Mouse (Mus musculus) A20 (cell line): ENCODE measurements around the gene Gm20696.

Source experiments
- DNase-seq: peaks from one replicate; pipeline ENCODE4 v3.0.0-alpha.2; 2011; ENCODE audit warnings: low read depth, low spot score

Gene Gm20696

DNA sequence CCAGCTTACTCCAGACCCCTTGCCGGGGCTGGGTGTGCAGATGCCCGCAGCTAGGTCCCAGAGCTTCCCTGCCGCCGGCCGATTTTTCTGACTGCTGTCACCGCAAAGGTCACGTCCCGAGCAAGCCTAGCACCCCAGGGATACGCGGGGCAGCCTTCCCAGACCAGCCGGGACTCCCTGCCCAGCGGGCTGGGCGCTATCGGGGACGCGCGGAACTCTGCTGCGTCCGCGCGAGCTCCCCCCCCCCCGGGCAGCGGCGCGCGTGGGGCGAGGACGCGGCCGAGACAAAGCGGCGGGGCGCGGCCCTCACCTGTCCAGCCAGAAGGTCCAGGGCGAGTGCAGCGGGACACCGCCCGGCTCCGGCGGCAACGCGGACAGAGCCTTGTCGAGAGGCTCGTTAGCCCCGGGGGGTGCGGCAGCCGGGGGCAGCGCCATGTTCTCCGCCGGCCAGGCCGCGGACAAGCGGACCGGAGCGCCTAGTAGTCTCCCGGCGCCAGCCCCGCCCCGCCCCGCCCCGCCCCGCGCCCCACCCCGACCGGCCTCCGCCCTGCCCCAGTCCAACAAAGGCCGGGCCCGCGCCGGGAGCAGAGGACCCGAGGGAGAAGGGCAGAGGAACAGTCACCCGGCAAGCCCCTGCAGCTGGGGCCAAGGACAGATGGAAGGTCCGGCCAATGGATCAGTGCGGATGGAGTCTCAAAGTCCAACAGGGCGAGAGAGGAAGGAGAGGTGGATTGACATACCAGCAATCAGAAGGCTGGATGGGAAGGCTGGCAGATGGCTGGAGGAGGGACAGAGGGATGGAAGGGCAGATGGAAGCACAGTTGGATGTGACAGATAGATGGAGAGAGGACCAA is at the start of gene Gm20696, which contains the start of gene Eif4e3:
Gene Gm20696, minus strand, starts transcription at position 480 of the 854 bp plus-strand sequence.
Gene Eif4e3, minus strand, starts transcription at position 454 of the 854 bp plus-strand sequence.
- peak; percentile 44 for DNase-seq

DNA sequence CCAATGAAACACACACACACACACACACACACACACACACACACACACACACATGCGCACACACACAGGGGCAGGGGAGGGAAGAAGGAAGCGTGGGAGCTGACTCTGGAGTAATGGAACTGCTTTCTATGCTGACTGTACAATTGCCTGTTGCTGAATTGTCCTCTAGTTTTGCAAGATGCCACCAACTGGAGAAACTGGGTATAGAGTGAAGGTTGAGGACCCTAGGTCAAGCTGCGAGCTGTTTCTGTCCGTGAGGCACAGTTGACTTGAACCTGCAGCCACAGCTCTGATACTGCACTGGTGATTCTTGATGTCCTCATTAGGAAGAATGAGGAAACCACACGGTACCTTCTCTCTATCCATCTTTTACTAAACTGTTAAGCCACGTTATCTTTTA is 49.3 kb upstream of the Gm20696 start:
- DNase-seq, result peak; percentile 14

DNA sequence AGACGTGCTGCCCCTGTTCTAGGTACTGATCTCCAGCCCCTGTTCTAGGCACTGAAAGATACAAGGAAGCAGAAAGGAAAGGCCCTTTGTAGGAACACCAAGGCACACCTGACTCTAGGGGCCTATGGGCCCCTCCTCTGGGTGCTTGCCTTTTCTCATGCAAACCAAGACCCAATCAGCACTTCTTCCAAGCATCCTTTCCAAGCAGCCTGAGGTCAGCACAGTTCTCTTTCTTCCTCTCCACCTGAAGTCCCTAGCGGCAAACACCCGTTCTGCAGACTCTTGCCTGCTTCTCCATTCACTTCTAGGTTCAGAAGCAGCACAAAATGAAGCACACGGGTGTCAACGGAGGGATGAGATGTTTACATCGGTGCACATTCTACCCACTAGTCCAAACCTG is 48.6 kb upstream of the Gm20696 start:
- no peak for DNase-seq

DNA sequence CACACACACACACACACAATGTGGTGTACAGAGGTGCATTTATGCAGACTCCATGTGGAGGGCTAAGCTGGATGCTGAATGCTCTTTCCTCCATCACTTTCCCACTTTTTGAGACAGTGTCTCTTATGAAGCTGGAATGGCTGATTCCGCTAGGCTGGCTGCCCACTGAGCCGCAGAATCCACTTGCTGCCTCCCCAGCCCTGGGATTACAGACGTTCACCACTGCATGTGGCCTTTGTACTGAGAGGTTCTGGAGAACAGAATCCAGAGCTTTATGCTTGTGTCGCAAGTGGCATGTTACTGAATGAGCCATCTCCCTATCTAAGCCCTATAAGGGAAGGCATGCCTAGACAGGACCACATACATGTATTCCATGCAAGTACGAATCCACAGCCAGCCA is 46.7 kb upstream of the Gm20696 start:
- no peak for DNase-seq

DNA sequence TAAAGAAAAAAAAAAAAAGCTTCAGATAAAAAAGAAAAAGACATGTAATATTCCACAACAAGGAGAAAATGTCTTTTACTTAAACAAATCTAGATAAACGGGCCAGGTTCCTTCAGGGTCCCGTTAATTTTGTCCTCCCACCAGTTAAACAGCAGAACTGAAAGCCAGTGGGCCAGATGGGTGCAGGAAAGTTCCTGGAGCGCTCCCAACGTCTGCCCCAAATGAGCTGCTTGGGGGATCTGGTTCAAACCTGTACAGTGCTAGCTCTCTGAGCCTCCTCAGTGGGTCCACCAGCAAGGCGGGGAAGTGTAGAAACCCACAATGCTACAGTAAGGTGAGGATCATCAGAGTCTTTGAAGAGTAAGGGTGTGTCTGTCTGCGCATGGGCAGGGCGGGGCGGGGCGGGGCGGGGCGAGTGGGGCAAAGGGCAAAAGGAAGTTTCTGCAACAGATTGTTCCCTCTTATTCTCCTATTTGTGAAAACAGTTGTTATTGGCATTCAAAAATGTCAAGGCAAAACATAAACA is 45.0 kb upstream of the Gm20696 start:
- DNase-seq, result no peak

DNA sequence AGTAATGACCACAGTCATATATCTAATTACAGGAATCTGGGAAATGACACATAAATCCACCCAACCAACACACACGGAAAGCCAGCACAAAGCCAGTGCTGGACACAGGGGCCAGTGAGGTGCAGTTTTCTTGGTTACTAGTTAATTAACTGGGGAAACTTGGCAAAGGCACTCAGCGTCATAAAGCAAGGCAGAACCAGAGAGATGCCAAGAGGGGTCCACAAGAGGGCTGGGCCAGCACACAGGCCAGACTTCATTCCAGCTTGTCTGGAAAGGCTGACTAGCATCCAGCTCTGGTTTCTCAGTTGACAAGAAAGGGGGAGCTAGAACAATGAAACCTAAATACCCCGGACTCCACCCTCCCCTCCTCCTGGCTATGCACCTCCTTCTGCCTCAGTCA is 33.9 kb upstream of the Gm20696 start:
- DNase-seq, result no peak

DNA sequence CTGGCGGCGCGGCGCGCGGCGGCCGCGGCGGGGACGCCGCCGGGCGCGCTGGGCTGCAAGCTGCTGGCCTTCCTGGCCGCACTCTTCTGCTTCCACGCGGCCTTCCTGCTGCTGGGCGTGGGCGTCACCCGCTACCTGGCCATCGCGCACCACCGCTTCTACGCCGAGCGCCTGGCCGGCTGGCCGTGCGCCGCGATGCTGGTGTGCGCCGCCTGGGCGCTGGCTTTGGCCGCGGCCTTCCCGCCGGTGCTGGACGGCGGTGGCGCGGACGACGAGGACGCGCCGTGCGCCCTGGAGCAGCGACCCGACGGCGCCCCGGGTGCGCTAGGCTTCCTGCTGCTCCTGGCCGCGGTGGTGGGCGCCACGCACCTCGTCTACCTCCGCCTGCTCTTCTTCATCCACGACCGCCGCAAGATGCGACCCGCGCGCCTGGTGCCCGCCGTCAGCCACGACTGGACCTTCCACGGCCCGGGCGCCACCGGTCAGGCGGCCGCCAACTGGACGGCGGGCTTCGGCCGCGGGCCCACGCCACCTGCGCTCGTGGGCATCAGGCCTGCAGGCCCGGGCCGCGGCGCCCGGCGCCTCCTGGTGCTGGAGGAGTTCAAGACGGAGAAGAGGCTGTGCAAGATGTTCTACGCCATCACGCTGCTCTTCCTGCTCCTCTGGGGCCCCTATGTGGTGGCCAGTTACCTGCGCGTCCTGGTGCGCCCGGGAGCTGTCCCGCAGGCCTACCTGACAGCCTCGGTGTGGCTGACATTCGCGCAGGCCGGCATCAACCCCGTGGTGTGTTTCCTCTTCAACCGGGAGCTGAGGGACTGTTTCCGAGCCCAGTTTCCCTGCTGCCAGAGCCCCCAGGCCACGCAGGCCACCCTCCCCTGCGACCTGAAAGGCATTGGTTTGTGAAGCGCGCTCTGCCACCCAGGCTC is 26.6 kb upstream of the Gm20696 start:
- DNase-seq, result no peak

DNA sequence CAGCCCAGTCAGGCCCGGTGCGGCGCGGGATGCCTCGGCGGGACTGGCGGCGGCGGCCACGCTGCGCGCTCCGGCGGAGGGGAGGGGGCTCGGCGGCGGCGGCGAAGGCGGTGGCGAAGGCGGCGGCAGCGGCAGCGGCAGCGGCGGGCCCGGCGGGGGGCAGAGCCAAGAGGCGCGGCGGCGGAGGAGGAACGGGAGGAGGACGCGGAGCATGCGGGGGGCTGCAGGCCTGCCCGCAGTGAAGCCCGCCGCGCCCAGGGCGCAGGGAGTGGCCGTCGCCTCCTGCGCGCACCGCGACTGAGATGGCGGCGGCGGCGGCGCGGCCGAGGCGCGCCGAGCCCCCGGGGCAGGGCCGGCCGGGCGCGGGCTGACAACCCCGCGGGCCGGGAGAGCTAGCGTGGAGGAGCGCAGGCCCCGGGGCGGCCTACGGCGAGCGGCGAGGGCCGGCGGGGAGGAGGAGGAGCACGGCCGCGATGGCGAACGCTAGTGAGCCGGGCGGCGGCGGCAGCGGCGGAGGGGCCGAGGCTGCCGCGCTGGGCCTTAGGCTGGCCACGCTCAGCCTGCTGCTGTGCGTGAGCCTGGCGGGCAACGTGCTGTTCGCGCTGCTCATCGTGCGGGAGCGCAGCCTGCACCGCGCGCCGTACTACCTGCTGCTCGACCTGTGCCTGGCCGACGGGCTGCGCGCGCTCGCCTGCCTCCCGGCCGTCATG is 25.8 kb upstream of the Gm20696 start, which contains the start of gene Gpr27:
Gene Gpr27, plus strand, starts transcription at position 474 of the 710 bp plus-strand sequence.
- DNase-seq, result no peak

DNA sequence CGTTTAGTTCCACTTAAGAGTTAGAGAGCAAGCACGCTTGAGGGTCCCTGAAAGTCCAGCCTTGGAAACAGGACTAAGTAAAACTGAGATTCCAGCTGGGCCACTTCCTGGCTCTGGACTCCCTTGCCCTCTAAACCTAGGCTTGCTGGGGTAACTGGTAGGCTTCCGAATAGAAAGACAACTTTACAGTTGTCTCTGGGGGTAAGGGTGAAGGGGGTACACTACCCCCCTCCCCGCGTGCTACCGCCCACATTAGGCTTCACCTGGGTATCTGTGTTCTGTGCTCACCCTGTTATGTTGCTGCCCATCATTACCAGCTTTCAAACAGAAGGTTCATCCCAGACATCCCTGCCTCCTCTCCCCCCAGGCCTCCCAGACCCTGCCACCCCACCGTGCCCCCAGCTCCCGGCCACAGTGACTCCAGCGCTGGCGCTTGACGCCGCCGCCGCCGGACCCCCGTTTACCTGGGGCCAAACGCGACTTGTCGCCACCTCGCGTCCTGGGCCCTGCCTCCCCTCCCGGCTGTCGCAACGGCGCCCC is 25.1 kb upstream of the Gm20696 start:
- no peak for DNase-seq

DNA sequence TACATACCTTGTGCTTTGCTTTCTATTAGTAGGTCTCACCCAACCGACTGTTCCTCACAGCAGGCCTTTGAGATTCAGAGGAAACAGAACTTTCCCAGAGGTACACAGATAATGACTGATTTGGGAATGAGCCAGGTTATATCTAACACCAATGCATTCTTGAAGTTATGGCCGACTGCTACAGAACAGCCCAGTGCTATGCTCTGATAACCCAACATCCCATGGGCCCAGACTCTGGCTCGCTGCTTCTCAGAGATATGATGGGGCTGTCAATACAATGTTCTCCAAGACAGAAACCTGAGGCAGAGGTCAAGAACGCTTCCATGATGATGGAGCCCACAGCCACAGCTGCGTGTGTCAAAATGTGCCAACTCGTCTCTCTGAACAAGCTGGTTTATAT is 21.9 kb upstream of the Gm20696 start:
- no peak for DNase-seq

DNA sequence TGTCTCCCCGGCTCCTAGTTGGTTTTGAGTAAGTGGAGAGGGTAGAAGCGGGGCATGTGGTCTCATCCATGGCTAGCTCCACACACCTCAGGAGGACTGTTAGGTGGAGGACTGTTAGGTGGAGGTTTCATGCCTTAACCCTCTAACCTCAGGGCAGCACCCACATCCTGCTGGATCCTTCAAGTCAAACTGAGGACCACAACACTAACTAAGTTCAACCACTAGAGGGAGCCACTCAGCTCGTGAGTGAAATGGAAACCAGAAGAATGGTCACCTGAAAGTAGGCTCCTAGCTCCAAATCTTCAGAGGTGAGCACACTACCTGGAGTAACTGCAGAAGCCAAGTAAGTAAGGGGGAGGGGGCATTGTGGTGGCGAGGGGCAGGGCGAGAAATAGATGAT is 18.3 kb upstream of the Gm20696 start:
- peak; percentile 70 for DNase-seq

DNA sequence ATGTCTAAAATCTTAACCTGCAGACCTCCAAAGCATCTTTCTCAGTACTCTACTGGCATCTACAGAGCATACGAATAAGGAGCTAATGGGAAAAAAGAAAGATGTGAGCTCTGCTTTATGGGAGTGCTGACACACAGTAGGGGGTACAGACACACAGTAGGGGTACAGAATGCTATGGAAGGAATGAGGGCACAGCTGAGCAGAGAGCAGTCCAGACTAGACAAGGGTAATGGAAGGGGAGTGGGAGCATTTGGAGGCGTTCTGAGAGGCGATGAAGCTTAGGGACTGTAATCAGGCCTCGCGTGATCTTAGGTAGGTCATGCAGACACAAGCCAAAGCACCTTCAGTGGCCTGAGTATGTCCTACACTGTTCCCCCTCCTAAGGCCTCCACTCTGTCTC is 17.4 kb upstream of the Gm20696 start:
- DNase-seq, result no peak

DNA sequence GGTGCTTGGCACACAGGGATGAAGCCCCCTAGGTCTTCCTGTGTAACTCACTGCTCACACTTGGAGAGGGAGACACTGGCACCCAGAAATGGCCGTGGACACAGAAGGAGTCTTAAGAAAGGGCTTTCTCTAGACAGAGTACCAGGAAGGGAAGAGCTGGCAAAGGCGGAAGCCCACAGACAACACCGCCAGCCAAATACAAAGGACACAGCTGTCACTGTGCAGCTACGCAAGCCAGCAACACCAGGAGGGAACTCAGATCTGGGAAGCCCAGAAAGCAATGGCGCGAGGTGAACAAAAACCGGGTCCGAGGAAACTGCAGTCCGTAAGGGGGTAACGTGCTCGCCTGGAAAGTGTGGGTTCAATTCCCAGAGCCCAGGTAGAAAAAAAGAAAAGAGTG is 11.5 kb upstream of the Gm20696 start:
- DNase-seq, result no peak

DNA sequence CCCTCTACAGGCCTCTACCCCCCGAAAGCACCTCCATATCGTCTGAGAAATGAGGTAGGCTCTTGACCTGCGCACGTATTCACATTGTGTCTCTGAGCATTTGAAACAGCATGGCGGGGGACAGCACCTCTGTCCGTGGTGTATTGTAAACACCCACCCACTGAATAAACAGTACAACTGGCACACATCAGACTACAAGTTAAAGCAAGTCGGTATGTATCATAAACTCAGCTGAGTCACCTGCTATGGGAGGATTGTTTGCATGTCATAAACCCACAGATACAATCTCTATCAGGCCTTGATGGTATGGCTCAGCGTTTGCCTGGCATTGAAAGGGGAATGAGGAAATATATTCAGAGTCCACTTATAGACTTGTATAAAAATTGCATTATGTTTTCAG is 10.7 kb upstream of the Gm20696 start:
- DNase-seq, result no peak

DNA sequence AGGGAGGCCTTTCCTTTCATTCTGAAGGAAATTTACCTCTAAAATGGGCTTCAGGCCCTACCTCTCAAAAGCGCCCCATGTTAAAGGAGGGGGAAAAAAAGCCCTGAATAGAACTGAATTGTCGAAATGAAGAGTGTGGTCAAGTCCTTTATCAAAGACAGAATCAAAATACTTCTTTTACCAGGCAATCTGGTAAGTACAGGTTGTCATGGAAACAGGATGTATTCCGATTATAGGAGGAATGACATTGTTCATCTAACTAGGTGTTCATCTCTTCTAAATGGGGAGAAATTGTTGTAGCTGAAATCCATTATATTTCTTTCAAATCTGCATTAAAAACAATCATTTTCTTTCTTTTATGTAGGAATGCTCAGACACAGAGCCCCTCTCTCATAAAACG is 7.9 kb upstream of the Gm20696 start:
- DNase-seq, result no peak

DNA sequence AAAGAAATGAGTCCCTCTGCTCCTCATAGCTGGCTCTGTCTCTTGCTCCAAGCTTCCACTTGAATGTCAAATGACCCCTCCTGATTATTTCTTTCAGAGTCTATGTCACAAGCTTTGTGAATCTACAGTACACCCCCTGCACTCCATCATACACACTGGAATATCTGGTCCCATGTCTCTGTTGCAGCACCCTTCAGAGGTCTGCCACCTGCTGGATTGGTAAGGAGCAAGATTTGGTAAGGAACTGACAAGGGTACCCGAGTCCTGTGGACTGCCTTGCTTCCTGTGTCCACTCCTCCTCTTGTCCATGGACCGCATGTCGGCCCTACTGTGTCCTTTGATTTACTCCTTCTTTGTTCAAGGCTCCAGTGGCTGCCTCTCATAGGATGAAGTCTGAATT is 5.2 kb upstream of the Gm20696 start:
- DNase-seq, result no peak

DNA sequence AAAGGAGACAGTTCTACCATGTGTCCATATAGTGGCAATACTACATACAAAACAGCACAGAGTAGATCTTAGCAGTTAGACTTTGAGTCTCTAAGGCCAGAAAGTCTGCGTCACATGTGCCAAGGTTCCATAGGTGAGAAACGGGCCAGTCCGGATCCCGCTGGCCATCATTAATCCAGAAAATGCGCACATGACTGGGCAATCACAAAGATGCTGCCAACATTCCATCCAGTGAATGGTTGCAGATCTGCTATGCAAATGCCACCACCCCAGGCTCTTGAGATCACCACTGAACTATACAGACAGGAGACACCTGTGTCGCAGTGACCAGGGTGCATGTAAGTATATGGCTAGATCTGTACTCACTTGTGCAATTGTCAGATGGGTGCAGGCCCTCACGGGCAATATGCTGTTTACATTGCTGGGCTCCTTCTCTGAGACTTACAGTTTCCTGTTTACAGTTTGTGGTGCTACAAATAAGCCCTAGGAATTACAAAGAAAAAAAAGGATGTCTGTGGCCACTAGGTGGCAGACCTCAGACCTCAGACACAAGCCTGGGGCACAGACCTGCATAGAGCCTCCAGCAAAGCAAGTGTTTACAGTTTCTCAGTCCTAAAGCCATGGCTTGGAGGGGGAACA is 4.0 kb upstream of the Gm20696 start:
- DNase-seq, result peak; percentile 68

DNA sequence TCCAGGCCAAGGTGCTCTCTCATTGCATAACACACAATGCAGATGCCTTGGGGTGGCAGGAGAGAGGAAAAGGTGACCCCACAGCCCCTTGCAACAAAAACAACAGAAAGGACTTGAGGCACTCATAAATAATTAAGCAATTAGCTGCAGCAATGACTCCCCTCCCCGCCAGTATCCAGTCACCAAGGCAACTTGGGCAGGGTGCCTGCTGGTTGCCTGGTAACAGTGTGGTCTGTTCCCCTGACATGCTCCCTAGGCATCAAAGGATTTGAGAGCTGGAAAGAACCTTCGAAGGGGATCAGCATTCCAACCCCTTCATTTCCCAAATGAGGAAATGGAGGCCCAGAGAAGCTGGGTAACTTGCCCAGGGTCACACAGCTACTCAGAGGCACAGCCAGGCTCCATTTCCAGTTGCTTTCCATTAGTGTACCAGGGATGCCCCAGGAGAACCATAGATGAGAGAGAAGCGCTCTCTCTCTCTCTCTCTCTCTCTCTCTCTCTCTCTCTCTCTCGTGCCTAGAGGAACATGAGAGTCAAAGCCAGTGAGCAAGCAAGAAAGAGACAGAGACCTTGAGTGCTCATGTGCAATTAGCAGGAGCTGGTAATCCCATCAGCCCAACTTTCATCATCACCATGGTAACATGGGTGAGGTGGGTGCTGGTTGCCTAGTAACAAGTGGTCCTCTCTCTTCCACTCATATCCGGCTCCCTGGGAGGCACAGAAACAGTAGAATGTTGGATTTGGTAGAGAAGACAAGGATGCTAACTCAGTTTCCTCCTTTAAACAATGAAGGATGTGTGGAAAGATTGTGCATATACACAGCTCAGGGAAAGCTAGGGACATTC is 3.1 kb upstream of the Gm20696 start:
- no peak for DNase-seq

DNA sequence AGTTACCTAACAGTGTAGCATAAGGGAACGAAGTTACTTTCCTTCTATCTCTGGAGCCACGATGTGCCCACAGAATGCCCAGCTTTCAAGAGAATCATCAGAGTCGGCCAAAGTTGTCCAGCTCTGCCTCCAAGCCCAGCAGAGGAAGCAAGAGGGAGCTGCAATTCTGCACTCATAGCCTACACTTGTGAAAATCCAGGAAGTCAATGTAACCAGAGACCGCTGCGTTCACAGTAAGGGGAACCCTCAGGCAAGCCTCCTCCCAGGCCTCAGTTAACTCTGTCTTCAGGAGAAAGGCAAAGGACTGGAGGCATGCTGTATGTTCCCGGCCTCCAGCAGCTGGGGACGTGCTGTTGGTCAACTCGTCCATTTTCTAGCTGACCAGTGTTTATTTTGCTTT is 693 bp upstream of the Gm20696 start:
- DNase-seq, result no peak
